Mouse (Mus musculus) heart, postnatal 14 days (tissue): ENCODE results near the gene Ptpn13. TPM values are rescaled to one million over a fixed set of nuclear protein-coding genes. Genes with fewer than 3 reads are reported as not detected.

ENCODE experiments used
- DNase-seq, 2 experiments: peaks; one replicate each; pipeline ENCODE4 v3.0.0; 2021 to 2022
- intact Hi-C: fragments of 180-260 bp; cut with DNase I; formaldehyde crosslinking; loops from one replicate; pipeline ENCODE4 v1.15.1; 2025
- total RNA-seq, 2 experiments: library from RNA; stranded (reverse); gene quantifications; 2 replicates each; pipeline ENCODE4 v1.2.3; 2021

The Ptpn13 gene
- total RNA-seq, 2 experiments from 2014 or later, result 8.5 to 10.7 TPM

DNA sequence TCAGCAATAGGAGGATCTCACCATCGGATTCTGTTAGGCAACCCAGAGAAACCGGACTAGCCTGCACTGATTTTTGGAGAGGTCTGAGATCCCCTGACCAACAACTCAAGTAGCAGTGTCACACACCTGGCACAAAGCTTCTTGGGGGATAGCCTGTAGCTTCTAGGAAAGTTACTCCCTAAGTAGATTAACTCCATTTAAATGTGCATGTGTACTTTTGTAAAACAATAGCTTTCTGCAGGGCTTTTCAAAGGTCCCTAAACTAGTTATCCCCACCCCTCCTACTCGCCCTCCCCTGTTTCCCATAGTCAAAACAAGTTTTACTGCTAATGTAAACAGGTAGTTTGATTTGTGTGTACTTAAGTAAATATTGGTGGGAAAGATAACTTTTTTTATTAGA lies 6.1 kb upstream of the Ptpn13 start:
- intact Hi-C loops, result no loop called here
- no peak for DNase-seq

DNA sequence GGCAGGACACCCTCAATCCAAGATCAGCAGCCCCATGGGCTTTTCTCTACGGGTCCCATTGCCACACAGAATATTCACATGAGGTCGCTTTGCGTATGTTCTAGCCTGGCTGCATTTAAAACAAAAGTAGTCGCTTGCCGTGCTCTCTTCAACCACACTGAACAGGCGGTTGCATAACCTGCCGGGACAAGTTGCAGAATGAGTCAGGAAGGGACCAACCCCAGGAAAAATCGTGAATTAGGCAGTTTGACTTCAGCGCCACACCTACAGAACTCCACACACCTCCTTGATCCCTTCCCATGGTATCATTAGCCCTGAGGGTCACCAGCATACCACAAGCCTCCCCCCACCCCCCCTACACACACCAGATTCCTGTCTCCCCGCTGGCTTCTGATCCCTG lies 4.4 kb upstream of the Ptpn13 start:
- intact Hi-C loops, result no loop called here

DNA sequence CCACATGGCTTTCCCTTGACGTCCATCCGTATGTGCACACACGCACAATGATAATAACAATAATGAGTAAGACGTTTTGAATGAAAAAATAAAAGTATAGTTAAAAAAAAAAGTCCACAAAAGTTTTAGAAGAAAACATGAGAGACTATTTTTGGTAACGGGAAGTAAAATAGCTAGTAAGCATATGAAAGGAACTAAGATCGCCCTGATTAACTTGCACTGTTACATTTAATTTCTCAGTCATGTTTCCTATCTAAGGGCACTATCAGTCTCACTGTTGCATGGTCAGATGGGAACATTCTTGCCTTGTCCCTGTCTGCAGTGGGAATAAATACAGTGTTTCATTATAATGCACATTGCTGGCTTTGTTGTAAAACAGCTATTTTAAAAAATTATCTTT lies 2.4 kb upstream of the Ptpn13 start:
- no peak for DNase-seq
- intact Hi-C loops, result no loop called here

More for the DNA sequence above, 4.4 kb upstream of the Ptpn13 start:
- DNase-seq, result no peak

DNA sequence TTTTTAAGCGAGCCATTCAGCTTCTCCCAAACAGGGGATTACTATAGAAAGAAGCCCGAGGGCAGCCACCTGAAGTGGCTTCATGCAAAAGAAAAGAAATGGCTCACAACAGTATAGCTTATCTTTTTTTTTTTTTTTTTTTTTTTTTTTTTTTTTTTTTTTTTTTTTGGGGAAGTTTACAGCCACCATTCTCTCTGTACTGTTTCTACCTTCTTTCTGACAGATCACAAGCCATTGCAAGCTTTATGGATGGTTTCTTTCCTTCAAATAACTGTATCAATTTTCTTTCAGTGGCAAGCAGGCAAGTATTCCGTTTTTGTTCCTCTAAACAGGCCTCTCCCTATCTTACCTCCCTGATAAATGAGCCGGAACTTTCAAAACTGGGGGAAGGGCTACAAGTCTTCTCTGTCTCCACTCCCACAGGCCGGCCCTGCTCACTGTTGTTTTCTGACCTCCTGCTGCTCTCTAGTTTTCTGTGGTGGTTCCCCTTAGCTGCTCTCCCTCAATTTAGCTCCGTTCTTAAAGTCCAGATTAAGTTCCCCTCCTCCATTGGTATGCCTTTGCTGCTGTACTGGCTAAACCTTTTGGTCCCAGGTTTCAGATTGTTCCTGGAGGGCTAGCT lies 1.6 kb upstream of the Ptpn13 start:
- intact Hi-C loops, result no loop called here
- DNase-seq, result no peak

DNA sequence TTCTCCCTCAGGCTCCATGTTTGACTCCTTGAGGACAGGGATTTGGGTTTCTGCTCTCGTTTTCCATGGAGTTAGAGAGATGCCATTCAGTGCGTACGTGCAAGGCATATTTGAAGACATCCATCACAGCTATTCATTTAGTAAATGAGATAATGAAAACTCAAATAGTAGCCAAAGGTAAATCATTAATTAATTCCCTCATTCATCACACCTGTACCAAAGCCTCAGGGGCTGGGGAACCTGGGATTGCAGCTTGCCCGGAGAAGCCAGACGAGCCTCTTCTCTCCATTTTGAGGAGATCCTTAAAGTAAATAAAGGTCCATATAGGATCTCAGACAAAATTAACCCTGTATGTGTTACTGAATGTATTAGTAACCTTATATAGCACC lies 1.1 kb upstream of the Ptpn13 start:
- intact Hi-C loops, result no loop called here
- DNase-seq, result no peak

DNA sequence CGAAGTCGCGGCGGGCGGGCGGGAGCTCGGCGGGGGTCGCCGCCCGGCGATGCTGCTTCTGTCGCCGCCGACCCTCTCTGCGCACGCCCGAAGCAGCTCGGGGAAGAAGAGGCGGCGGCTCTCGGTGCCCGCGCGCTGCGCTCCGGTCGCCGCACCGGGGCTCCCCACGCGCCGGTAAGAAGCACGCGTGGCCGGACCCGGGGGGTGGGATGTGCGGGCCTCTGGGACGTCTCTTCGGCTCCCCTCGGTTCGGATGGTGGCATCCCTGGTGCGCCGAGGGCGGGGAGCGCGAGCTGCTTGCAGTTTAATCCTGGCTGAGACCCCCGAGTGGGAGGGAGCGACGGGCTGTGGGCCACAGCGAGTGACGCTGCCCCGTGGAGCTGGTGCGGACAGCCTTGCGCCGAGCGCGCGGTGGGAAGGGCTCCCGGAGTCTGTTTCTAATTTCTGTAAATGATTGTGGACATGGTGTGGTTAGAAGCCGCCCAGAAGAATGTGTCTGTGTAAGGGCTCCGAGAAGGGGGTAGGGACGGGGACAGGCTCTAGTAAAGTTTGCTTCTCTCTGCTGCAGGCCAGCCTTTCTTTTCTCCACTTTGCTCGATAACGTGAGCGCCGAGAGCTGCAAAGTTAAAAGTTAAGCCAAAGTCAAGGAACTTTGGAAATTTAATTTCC lies 505 bp downstream of the Ptpn13 start:
- peak; percentile 53 for DNase-seq
- intact Hi-C loops, result loop anchor here (5.0 kb wide), 2 partner anchors 37 to 48 kb away; no protein-coding TSS in a partner anchor

DNA sequence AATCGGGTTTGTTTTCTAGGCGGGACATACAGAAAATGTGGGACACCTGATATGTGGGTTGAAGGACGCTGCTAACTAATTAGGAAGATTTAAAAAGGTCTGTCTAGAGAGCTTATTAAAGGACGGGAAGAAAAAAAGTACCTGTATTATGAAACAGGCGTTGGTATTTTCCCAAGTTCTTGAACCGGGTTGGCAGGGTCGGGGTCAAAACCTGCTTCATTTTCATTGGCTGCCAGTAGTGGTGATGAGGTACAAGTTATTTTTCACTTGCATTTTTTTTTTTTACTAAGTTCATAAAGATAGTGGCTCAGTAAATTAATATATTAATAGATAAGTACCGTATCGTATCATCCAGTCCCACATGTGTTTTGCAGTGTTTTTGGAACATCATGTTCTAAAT lies 1.3 kb downstream of the Ptpn13 start:
- DNase-seq, result no peak
- intact Hi-C loops, result loop anchor here (5.0 kb wide), 2 partner anchors 36 to 49 kb away; no protein-coding TSS in a partner anchor

DNA sequence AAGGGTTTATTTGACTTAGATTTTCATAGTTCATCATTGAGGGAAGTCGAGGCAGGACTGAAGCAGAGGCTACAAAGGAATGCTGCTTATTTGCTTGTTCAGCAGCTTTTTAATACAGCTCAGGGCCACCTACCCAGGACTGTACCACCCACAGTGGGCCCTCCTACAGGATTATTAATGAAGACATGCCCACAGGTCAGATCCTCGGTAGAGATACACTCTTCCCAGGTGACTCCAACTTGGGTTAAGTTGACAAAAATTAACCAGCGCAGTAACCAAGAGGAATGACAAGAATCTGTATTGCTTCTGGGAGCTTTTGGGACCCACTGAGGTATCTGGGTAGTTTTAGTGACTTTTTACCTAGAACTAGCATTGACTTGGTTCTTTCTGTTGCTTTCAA lies 6.0 kb downstream of the Ptpn13 start:
- DNase-seq, result no peak
- intact Hi-C loops, result no loop called here

DNA sequence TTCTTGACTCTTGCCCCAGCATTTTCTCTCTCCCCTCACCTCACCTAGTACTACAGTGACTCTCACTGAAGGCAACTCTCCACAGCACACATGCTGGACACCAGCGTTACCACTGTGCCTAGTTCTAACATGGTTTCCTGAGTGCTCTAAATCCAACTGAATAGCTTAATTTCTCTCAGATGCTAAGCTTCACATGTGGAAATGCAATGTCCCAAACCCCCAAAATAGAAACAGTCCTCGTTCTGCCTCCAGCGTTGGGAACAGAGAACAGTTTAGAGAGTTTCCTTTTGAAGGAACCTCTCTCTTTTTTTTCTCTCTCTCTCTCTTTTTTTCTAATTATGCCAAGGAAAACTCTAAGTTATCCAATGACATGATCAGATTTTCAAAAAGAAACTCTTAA lies 6.5 kb downstream of the Ptpn13 start:
- intact Hi-C loops, result no loop called here
- no peak for DNase-seq

DNA sequence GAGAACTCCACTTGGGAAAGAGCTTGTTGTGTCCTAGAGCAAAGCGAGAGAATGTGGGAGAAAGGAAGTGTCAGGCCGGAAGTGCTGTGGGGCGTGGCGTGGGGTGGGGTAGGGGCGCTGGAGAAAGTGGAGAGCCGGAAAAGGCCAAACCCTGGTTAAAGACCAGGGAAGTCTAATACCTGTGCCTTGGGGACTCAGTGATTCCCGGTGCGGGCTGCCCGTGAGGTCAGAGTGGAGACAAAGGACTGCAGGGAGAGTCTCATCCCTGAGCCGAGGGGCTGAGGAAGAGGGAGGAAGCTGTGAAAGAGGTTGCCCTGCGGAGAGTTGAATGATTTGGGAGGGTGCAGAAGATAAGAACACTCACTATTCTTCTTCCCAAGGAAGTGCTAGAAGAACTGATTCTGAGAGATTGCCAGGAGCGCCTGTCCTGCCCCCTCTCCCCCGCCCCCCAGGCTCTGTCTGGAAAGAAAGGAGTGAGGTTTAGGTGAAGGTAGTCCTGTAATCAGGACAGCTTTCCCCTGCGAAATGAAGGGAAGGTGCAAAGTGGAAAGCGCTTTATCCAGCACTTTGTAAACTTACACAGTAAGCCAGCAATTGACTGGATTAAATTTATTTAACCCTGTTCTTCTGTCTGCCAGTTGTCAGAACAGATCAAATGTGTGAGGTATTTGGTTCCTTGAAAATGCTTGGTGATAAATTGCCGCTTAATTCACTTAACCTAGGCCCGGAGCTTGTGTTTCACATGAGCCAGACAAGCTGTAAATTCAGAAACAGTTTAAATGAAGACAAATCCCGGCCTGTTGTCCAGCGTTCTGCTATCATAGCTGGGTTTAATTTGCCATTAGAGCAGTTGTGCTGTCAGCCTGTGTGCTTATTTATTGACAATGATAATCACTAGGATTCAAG lies 11.3 kb downstream of the Ptpn13 start:
- peak; percentile 30 to 52 for DNase-seq
- intact Hi-C loops, result no loop called here

DNA sequence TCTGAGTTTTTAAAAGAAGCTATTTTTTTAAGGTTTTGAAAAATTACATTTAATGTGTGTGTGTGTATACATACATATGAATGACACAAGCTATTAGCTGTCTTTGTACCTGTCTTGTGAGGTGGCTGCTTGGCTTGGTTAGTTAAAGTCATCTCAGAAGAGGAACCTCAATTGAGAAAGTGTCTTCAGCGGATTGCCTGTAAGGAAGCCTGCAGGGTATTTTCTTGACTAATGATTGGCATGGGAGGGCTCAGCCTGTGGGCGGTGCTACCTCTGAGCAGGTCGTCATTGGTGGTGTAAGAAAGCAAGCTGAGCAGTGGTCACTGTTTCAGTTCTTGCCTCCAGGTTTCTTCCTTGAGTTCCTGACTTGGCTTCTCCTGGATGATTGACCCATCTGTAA lies 12.7 kb downstream of the Ptpn13 start:
- intact Hi-C loops, result no loop called here

DNA sequence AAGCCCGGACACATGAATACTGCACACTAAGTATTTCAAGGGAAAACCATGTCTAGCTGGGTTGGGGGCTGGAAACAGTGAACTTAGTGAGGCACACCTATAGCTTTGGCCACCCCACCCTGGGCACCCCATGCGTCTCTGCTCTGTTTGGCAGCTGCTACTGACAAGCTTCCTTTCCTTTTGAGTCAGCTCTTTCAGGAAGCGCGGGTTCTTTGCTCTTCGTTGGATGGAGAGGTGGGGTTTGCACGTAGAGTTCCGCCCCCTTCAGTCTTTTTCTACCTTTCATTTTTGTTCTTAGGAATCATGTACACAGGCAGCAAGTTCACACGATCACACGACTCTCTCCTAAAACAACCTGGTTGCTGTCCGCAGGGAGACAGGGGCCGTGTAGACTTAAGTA lies 14.2 kb downstream of the Ptpn13 start:
- intact Hi-C loops, result no loop called here
- DNase-seq, result no peak

More for the DNA sequence above, 12.7 kb downstream of the Ptpn13 start:
- DNase-seq, result no peak

DNA sequence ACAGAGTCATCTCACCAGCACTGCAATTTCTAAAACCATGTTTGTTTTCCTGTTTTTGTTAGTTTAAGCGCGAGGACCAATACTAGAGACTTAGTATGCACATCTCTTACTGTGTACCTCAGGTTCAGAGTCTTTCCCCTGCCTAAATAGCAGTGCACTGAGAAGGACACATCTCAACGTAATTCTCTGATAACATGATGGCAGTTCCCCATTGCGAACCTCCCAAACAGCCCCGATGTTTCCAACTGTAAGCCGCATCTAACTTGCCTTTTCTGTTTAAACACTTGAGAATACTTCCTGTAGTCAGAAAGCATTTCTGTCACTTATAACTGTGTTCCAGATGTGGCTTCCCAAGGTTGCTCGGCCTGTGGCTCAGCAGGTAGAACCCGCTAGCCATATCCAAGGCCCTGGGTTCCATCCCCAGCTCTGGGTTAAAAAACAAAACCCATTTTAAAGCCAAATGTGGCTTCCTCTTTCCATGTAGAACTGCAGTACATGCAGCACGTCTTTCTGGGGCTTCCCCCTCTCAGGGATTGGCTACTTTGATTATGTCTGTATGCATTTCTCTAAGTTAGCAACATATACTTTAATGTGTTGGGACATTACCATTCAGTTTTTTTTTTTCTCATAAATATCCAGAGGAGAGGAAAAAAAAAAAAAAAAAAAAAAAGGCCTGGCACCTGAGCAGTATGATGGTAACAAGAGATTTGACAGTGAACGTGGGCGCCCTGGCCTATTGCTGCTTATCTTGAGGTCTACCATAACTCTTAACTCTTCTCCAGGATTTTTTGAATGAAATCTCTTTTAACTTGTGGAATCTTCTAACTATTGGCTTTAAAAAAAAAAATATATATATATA lies 15.7 kb downstream of the Ptpn13 start:
- intact Hi-C loops, result no loop called here
- no peak for DNase-seq

DNA sequence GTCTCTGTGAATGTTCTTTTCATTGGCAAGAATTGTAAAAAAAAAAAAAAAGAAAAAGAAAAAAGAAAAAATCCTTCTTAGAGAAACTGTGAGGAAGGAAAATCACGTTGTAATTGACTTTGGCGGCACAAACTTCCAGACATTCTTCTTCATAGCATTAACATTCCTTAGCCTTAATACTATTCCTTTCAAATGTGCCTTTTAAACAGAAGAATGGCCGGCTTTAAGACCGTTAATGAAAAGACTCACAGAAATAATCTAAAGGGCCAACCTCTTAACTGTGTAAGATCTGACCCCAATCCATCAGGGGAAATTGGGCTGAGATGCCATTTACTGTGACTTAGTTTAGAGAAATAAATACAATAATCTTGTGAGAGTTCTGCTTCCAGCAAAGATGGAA lies 16.7 kb downstream of the Ptpn13 start:
- DNase-seq, result no peak
- intact Hi-C loops, result no loop called here

DNA sequence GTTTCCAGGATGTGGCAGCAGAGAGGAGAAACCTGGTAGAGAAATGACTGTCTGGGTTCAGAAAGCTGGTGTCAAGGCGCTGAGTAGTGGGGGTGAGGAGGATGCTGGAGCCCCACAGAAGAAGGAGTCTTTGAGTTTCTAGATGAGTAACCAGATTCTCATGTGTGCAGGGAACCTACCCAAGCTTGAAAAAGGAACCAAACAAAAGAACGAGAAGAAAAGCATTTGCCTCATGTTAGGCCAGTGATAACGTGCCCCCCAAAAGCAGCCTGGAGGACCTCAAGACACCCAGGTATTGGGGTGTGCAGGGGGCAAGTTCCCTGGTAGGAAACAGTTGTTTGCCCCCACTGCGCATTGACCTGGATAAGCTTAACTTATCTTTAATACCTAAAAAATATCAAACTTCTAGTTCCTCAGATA lies 17.3 kb downstream of the Ptpn13 start:
- intact Hi-C loops, result no loop called here
- DNase-seq, result no peak

DNA sequence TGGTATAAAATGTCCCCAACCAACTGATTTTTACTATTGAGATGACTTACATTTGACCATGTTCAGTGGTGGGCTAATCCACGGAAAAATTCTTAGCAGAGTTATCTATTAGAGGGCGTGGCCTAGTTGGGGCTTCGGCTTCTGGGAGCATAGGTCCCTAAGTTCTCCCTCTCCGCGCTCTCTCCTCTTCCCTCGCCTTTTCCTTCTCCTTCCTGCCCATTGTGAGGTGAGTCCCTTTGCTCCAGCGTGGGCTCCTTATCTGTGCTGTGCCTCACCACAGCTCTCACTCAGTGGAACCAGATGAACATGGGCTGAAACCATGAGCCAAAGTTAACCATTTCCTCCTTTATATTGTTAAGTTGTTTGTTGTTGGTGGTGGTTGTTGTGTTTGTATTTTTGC lies 17.9 kb downstream of the Ptpn13 start:
- intact Hi-C loops, result no loop called here
- DNase-seq, result no peak

DNA sequence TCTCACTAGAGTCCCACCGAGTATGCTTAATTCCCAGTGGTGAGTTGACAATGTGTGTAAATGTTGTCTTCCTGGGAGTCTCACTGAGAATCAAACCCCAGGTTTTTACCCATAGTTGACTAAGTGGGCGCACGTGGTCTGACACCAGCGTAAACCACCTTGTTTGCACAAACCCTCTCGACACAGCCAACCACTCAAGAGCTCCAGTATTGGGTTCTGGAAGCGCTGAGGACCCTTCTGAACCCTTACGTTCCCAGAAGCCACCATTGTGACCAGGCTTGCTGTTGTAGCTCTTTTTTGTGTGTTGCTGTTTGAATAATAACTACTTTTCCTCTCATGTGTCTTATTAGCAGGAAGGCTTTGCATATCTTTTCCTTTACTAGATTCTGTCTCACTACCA lies 20.4 kb downstream of the Ptpn13 start:
- no peak for DNase-seq
- intact Hi-C loops, result no loop called here

DNA sequence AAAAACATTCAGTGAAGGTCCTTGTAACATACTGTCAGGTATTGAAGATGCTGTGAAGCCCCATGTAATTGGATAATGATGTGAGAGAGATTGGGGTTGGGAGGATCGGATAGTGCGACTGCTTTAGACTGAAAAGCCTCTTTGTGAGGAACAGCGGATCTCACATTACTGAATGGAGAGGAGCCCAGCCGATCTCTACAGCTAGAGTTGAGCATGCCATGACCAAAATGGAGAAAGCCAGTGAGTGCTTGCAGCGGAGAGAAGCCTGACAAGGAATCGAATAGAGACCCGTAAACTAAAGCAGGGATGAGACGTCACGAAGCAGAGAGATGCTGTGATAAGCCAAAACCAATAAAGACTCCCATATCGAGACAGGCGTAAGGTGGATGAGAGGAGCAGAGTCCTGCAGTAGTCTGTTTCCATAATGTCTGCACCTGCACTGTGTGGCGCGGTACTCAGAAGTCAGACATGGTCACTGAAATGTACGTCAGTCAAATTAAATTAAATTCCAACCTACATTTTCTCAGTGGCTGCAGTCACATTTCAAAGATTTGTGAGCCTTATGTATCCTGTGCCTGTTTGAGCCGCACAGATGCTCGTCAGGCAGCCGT lies 22.9 kb downstream of the Ptpn13 start:
- no peak for DNase-seq
- intact Hi-C loops, result no loop called here

DNA sequence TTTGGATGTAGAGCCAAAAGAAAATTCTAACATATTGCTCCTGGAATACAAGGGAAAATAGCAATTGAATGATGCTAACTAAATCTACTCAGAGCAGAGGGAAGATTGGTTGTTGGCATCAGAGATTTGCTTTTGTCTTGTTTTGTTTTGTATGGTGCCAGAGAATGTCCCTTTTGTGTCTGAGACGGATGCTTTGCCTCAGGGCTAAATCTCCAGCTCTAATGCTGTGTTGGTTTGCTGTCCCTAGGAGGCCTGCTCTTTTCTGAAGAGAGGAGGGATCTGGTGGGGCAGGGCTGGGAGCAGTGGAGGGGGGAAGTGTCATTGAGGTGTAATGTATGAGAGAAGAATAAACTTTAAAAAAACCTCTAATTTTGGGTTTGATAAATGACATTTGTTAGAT lies 23.5 kb downstream of the Ptpn13 start:
- DNase-seq, result no peak
- intact Hi-C loops, result no loop called here

DNA sequence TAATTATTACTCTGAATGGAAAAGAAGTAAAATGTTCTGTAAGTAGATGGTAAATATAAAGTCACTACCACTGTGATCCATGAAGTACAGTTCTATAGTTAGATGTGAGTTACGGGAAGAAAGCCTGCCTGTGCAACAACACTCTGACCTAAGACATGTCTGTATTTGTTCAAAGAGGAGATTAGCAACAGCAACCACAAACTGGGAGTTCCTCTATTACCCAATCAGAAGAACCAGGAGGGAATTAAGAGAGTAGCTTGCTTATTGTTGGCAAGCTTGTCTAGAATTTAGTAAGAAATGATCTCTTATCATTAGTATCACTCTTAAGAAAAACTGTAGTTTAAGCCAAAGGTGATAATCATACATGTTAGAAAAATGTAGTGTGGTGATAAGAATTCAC lies 25.7 kb downstream of the Ptpn13 start:
- DNase-seq, result no peak
- intact Hi-C loops, result no loop called here
